Comparison of ENCODE assay signal across 19 mouse cellular contexts in the genomic region with DNA sequence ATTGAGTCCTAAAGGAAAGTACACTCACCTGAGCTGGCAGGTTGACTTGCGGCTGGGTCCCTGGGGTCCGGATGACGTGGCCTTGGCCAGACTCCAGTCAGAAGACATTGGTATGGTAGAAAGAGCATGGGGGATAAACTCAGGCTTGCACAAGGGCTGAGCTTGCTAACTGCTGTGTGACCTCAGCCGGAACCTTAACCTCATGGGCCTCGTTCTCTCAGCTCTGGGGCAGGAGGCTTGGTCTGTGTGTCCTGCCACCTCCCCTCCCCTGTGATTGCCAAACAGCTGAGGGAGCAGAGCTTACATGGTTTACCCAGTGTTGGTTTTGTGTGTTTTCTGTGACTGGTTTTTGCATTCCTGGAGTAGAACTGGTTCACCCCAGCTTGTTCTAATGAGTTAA. TPM values are rescaled to one million over a fixed set of nuclear protein-coding genes. Genes with fewer than 3 reads are reported as not detected.
A peak's percentile ranks its signal among the peaks of the same experiment; 100 is the strongest.
DNase-seq lines count a peak whose midpoint lies in the region; ATAC-seq and TF ChIP-seq lines count a peak whose summit lies in the region.
"Had no signal": no experiment of that assay in that cellular context is flagged by ENCODE, and none has a peak within 500 bp of the region (broad histone marks: within the 10 kb centered on the region; RNA-seq: fewer than 3 reads in every experiment).

No protein-coding gene starts in this region.

- H3K27ac ChIP-seq in heart, embryonic 10.5 days = no peak overlapping the region
- no peak overlapping the region for H3K27ac ChIP-seq in lung, postnatal 0 days (ENCODE audit: low read length)
- no peak overlapping the region for H3K27ac ChIP-seq in liver, embryonic 16.5 days (ENCODE audit: low read length)
- H3K27ac ChIP-seq: embryonic facial prominence, embryonic 12.5 days; heart, adult 2 months; limb, embryonic 13.5 days had no signal

- H3K9me3 ChIP-seq in heart, embryonic 10.5 days = no peaks in the 10 kb centered on the region
- no peaks in the 10 kb centered on the region for H3K9me3 ChIP-seq in lung, postnatal 0 days (ENCODE audit: low read length)
- no peaks in the 10 kb centered on the region for H3K9me3 ChIP-seq in liver, embryonic 16.5 days (replicated peaks; ENCODE audit: control insufficient read depth, low read length)
- H3K9me3 ChIP-seq: embryonic facial prominence, embryonic 12.5 days; limb, embryonic 13.5 days; megakaryocyte, embryonic 14.5 days had no signal

- peak; percentile 38 for ATAC-seq in lung, postnatal 0 days
- ATAC-seq in liver, embryonic 16.5 days (ENCODE audit: low read depth) = peak; percentile 85

- 91% methylated on average over 5 of the region's 5 CpGs for WGBS in heart, embryonic 10.5 days
- 82% methylated on average over 5 of the region's 5 CpGs for WGBS in lung, postnatal 0 days
- WGBS in liver, embryonic 16.5 days (ENCODE audit: insufficient replicate concordance) = 84% methylated on average over 5 of the region's 5 CpGs

- H3K4me1 ChIP-seq in heart, embryonic 10.5 days = peaks cover 11% of the 10 kb centered on the region; the same call in 1 of the 2 replicates
- H3K4me1 ChIP-seq in lung, postnatal 0 days (ENCODE audit: insufficient read depth, low read depth, low read length) = no peaks in the 10 kb centered on the region
- H3K4me1 ChIP-seq in liver, embryonic 16.5 days (ENCODE audit: control insufficient read depth, low read depth, low read length) = no peaks in the 10 kb centered on the region
- H3K4me1 ChIP-seq: embryonic facial prominence, embryonic 12.5 days; limb, embryonic 13.5 days had no signal

- no peak overlapping the region for H3K9ac ChIP-seq in lung, postnatal 0 days (replicated peaks; ENCODE audit: low read depth)
- no peak overlapping the region for H3K9ac ChIP-seq in liver, embryonic 16.5 days (ENCODE audit: low read depth, low read length)
- H3K9ac ChIP-seq: embryonic facial prominence, embryonic 12.5 days; limb, embryonic 13.5 days had no signal

- intact Hi-C loops in heart, postnatal 14 days (cut with DNase I) = no loop called here

- no peak for TF ChIP-seq EP300 in lung, postnatal 0 days (IDR thresholded peaks at IDR 0.05)

- no peak overlapping the region for H3K4me2 ChIP-seq in lung, postnatal 0 days (replicated peaks; ENCODE audit: low read depth, low read length)
- H3K4me2 ChIP-seq in liver, embryonic 16.5 days (ENCODE audit: low read depth, low read length) = no peak overlapping the region
- H3K4me2 ChIP-seq: embryonic facial prominence, embryonic 12.5 days; limb, embryonic 13.5 days had no signal

- TF ChIP-seq CTCF in lung, postnatal 0 days (IDR thresholded peaks at IDR 0.05) = no peak

- no peaks in the 10 kb centered on the region for H3K27me3 ChIP-seq in heart, embryonic 10.5 days (ENCODE audit: insufficient read depth, poor library complexity, severe bottlenecking)
- no peaks in the 10 kb centered on the region for H3K27me3 ChIP-seq in lung, postnatal 0 days (replicated peaks; ENCODE audit: insufficient read depth, low read length)
- H3K27me3 ChIP-seq in liver, embryonic 16.5 days (ENCODE audit: control insufficient read depth, insufficient read depth, low read depth, low read length) = no peaks in the 10 kb centered on the region
- H3K27me3 ChIP-seq: CH12.LX; embryonic facial prominence, embryonic 12.5 days; limb, embryonic 13.5 days; megakaryocyte, embryonic 14.5 days had no signal

- no peak overlapping the region for H3K4me3 ChIP-seq in heart, embryonic 10.5 days
- H3K4me3 ChIP-seq in lung, postnatal 0 days (ENCODE audit: low read depth, low read length) = no peak overlapping the region
- H3K4me3 ChIP-seq in liver, embryonic 16.5 days (ENCODE audit: low read depth, low read length) = no peak overlapping the region
- H3K4me3 ChIP-seq: embryonic facial prominence, embryonic 12.5 days; heart, adult 2 months; limb, embryonic 13.5 days; megakaryocyte, embryonic 14.5 days; myocyte had no signal

- DNase-seq in heart, embryonic 10.5 days (ENCODE audit: low spot score) = peak; percentile 70
- DNase-seq in heart, postnatal 14 days = no peak
- no peak for DNase-seq in lung, postnatal 0 days (ENCODE audit: low spot score)
- DNase-seq in lung, postnatal 10 days = no peak
- no peak for DNase-seq in thymus, adult 18-20 months
- DNase-seq in cerebellum, adult 11 months = no peak
- no peak for DNase-seq in cerebellum, adult 8-10 months
- DNase-seq: adrenal gland, adult 2 months; cerebellum, adult 9-11 months; kidney, adult 9 months; midbrain, embryonic 14.5 days; thymus, postnatal 4 days had no signal

- H3K36me3 ChIP-seq in heart, embryonic 10.5 days = peaks cover 66% of the 10 kb centered on the region
- peaks cover 23% of the 10 kb centered on the region for H3K36me3 ChIP-seq in lung, postnatal 0 days (ENCODE audit: insufficient read depth, low read length)
- H3K36me3 ChIP-seq in liver, embryonic 16.5 days (ENCODE audit: control insufficient read depth, insufficient read depth) = peaks cover 18% of the 10 kb centered on the region

RNA-seq across cellular contexts. Expression of a gene that starts 25.3 kb away (rescaled TPM):
- 746 and 989 TPM in 2 replicates for polyA plus RNA-seq in heart, embryonic 10.5 days (2016; fragmentation: Nextera tagmentation; extraction: Ambion mirVana)
- 100 to 1,000 TPM; 321 to 347 TPM for total RNA-seq in heart, postnatal 14 days (2021)
- polyA plus RNA-seq in lung, postnatal 0 days (2015; fragmentation: Nextera tagmentation; extraction: Ambion mirVana) = 640 and 655 TPM in 2 replicates
- 123 and 137 TPM in 2 replicates for polyA plus RNA-seq in liver, embryonic 16.5 days (2015; fragmentation: Nextera tagmentation; extraction: Ambion mirVana)
